Mouse (Mus musculus) stomach, postnatal 0 days (tissue): Measurements from ENCODE around the gene Vpreb2. TPM values are rescaled to one million over a fixed set of nuclear protein-coding genes. Genes with fewer than 3 reads are reported as not detected.

Experiments
- ATAC-seq: fragments of 200-750 bp; cut with Nextera tagmentation; 2 replicates; pipeline ENCODE4 v1.8.0; 2017; ENCODE audit not compliant: low FRiP score, low TSS enrichment
- DNase-seq: peaks from one replicate; pipeline ENCODE4 v3.0.0-alpha.2; 2016; ENCODE audit warnings: low spot score
- H3K27ac ChIP-seq: fragments of 300-500 bp; sonication (generic); replicated peaks from 2 replicates; pipeline ENCODE4 v1.5.1; 2014; ENCODE audit warnings: mild to moderate bottlenecking, control low read depth
- H3K27me3 ChIP-seq: fragments of 300-500 bp; sonication (generic); 2 replicates; pipeline ENCODE4 v1.6.1; 2014; ENCODE audit warnings: low read length; ENCODE audit not compliant: control insufficient read depth, insufficient read depth
- H3K36me3 ChIP-seq: fragments of 300-500 bp; sonication (generic); 2 replicates; pipeline ENCODE4 v1.6.1; 2014; ENCODE audit warnings: low read length, mixed read lengths; ENCODE audit not compliant: control insufficient read depth, insufficient read depth
- H3K4me1 ChIP-seq: fragments of 300-500 bp; sonication (generic); replicated peaks from 2 replicates; pipeline ENCODE4 v1.6.1; 2014; ENCODE audit warnings: antibody characterized with exemption; ENCODE audit not compliant: control insufficient read depth, insufficient read depth
- H3K4me2 ChIP-seq: fragments of 300-500 bp; sonication (generic); replicated peaks from 2 replicates; pipeline ENCODE4 v1.6.1; 2014; ENCODE audit warnings: low read depth, mild to moderate bottlenecking, control low read depth, moderate library complexity
- H3K4me3 ChIP-seq: fragments of 300-500 bp; sonication (generic); 2 replicates; pipeline ENCODE4 v1.5.1; 2014; ENCODE audit warnings: low read depth, low read length, control low read depth
- H3K9ac ChIP-seq: fragments of 300-500 bp; sonication (generic); 2 replicates; pipeline ENCODE4 v1.6.1; 2014; ENCODE audit warnings: mild to moderate bottlenecking, low read length, control low read depth, mixed read lengths
- H3K9me3 ChIP-seq: fragments of 300-500 bp; sonication (generic); 2 replicates; pipeline ENCODE4 v1.6.1; 2016; ENCODE audit warnings: low read length; ENCODE audit not compliant: control insufficient read depth
- CTCF ChIP-seq: IDR thresholded peaks from 2 replicates; pipeline ENCODE4 v1.5.1; 2016; ENCODE audit warnings: antibody characterized with exemption, low read depth, mild to moderate bottlenecking, moderate library complexity
- EP300 ChIP-seq: optimal IDR thresholded peaks from 2 replicates; pipeline ENCODE3; 2016; ENCODE audit warnings: antibody characterized with exemption
- WGBS: fragments of 180-500 bp; shearing (Covaris S2); extraction: QIAGEN DNeasy Blood & Tissue Kit; methylation state at CpG from one replicate; pipeline ENCODE4 v1.1.7; 2014; 5-methylcytosine and 5-hydroxymethylcytosine counted together
- polyA plus RNA-seq: library from polyadenylated mRNA; unstranded; fragments of >200 nt; fragmentation: Nextera tagmentation; extraction: Ambion mirVana; gene quantifications from 2 replicates; pipeline ENCODE4 v1.2.1, GENCODE M21; 2015

Vpreb2 gene
- polyA plus RNA-seq, 1 experiment from 2014 or later = not detected

- H3K9ac ChIP-seq = 0 out of 2 replicates have a peak overlapping the region, but pooled peaks have one; percentile 13
- no peaks in the 10 kb centered on the region for H3K4me1 ChIP-seq
- peak overlapping the region; percentile 83 for H3K27ac ChIP-seq
- peak overlapping the region; percentile 27; the same call in 1 of the 2 replicates for H3K4me2 ChIP-seq
- ATAC-seq (peak; percentile 91), DNase-seq (peak; percentile 91)
- TF ChIP-seq CTCF = peak; percentile 85
- TF ChIP-seq EP300 = no peak
- H3K27me3 ChIP-seq = no peaks in the 10 kb centered on the region
- H3K36me3 ChIP-seq = no peaks in the 10 kb centered on the region
- no peak overlapping the region for H3K4me3 ChIP-seq
- WGBS = 7% methylated on average over 7 of the region's 7 CpGs
- no peaks in the 10 kb centered on the region for H3K9me3 ChIP-seq
Observed at GRCm38 (mm10) chr16:17938821-17939220, 41.4 kb upstream of the Vpreb2 start.

- Histone ChIP-seq H3K9me3 (no peaks in the 10 kb centered on the region), H3K9ac (no peak overlapping the region), H3K4me2 (peak overlapping the region; percentile 27; the same call in 1 of the 2 replicates), H3K4me1 (no peaks in the 10 kb centered on the region), H3K27me3 (no peaks in the 10 kb centered on the region), H3K36me3 (no peaks in the 10 kb centered on the region), H3K27ac (peak overlapping the region; percentile 83), H3K4me3 (no peak overlapping the region)
- 21% methylated on average over 9 of the region's 9 CpGs for WGBS
- ATAC-seq = peak; percentile 87
- TF ChIP-seq CTCF (no peak), EP300 (no peak)
- DNase-seq = peak; percentile 74
Observed at GRCm38 (mm10) chr16:17939255-17939751, 40.9 kb upstream of the Vpreb2 start.

GRCm38 (mm10) chr16:17943466-17943865 lies 36.8 kb upstream of the Vpreb2 start:
- no peak overlapping the region for H3K4me3 ChIP-seq
- H3K4me1 ChIP-seq = no peaks in the 10 kb centered on the region
- H3K9ac ChIP-seq = no peak overlapping the region
- 59% methylated on average over 8 of the region's 8 CpGs for WGBS
- no peaks in the 10 kb centered on the region for H3K9me3 ChIP-seq
- H3K27me3 ChIP-seq = no peaks in the 10 kb centered on the region
- DNase-seq (no peak), ATAC-seq (no peak)
- no peak overlapping the region for H3K4me2 ChIP-seq
- no peaks in the 10 kb centered on the region for H3K36me3 ChIP-seq
- TF ChIP-seq EP300 = no peak
- no peak overlapping the region for H3K27ac ChIP-seq

GRCm38 (mm10) chr16:17945081-17945831 lies 35.0 kb upstream of the Vpreb2 start:
- H3K4me3 ChIP-seq = no peak overlapping the region
- no peaks in the 10 kb centered on the region for H3K27me3 ChIP-seq
- H3K36me3 ChIP-seq = no peaks in the 10 kb centered on the region
- no peak overlapping the region; the same call in 1 of the 2 replicates for H3K27ac ChIP-seq
- H3K4me1 ChIP-seq = no peaks in the 10 kb centered on the region
- ATAC-seq = peak; percentile 65
- no peak overlapping the region for H3K4me2 ChIP-seq
- no peaks in the 10 kb centered on the region for H3K9me3 ChIP-seq
- 32% methylated on average over 7 of the region's 7 CpGs for WGBS
- DNase-seq = peak; percentile 18
- no peak for TF ChIP-seq CTCF
- no peak for TF ChIP-seq EP300
- H3K9ac ChIP-seq = no peak overlapping the region

DNA sequence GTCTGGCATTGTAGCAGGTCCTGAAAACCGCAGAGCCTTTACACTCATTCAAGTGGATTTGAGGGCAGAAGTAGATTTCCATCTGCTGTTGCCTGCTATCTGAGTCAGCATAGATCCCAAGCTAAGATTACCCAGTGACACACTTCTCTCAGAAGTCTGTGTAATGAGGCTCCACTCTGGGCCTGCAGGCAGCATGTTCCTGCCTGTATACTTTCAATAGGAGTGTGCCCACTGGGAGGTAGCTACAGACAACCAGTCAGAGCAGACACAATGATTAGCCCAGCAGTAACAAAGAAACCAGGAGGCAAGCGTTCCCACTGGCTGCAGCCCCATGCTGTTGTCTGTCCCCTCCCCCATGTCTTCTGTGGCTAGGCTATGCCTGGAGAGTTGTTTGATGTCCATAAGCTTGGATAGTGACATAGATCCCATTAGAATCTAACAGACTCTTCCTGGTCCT lies 30.8 kb upstream of the Vpreb2 start:
- Histone ChIP-seq H3K27me3 (no peaks in the 10 kb centered on the region), H3K4me1 (no peaks in the 10 kb centered on the region), H3K4me3 (no peak overlapping the region), H3K9ac (no peak overlapping the region), H3K36me3 (no peaks in the 10 kb centered on the region), H3K4me2 (no peak overlapping the region), H3K27ac (no peak overlapping the region), H3K9me3 (no peaks in the 10 kb centered on the region)
- 51% methylated on average over 2 of the region's 2 CpGs for WGBS
- ATAC-seq = no peak
- no peak for DNase-seq
- no peak for TF ChIP-seq EP300
- no peak for TF ChIP-seq CTCF

GRCm38 (mm10) chr16:17950068-17950467 lies 30.2 kb upstream of the Vpreb2 start:
- no peak for ATAC-seq

More at GRCm38 (mm10) chr16:17950068-17950467, 30.2 kb upstream of the Vpreb2 start:
- Histone ChIP-seq H3K9me3 (no peaks in the 10 kb centered on the region), H3K36me3 (no peaks in the 10 kb centered on the region), H3K9ac (no peak overlapping the region), H3K4me2 (no peak overlapping the region), H3K4me3 (no peak overlapping the region), H3K27me3 (no peaks in the 10 kb centered on the region), H3K4me1 (no peaks in the 10 kb centered on the region), H3K27ac (no peak overlapping the region)
- DNase-seq = no peak
- WGBS = 66% methylated on average over 4 of the region's 4 CpGs
- TF ChIP-seq EP300 (no peak), CTCF (no peak)
